8 mouse cellular contexts compared by ENCODE assay signal in the genomic region with DNA sequence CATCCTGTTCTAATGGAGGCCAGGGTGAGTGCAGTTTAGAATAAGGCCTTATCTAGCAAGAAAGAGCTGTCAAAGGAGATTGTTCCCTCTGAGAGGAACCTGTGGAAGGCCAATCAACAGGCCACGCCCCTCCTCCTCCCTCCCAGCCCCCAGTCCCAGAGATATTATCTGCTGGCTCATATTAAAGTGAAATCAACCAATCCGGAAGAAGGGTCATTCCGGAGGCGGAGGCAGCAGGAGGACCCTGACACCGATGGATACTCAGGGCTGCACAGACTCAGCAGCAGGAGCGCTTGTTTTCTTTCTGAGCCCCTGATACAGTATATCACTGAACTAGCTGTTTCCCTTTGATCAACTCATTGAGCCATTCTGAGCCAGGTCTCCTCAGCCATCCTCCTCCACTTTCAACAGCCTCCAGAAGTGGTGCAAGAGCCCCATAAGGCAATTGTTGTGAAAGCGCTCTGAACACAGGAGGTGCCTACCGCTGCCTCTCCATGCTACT. TPM values are rescaled to one million over a fixed set of nuclear protein-coding genes. Genes with fewer than 3 reads are reported as not detected.
DNase-seq lines count a peak whose midpoint lies in the region; ATAC-seq and TF ChIP-seq lines count a peak whose summit lies in the region.

No protein-coding gene starts in this region.

- 16% methylated on average over 8 of the region's 8 CpGs for WGBS in hindbrain, postnatal 0 days
- WGBS in neural tube, embryonic 13.5 days = 10% methylated on average over 8 of the region's 8 CpGs

- peak overlapping the region; percentile 22; the same call in 1 of the 2 replicates for H3K27ac ChIP-seq in left cerebral cortex, adult 2 months
- no peak overlapping the region for H3K27ac ChIP-seq in hindbrain, postnatal 0 days
- no peak overlapping the region for H3K27ac ChIP-seq in neural tube, embryonic 13.5 days (replicated peaks)

- H3K9me3 ChIP-seq in hindbrain, postnatal 0 days (ENCODE audit: low read length) = no peaks in the 10 kb centered on the region
- H3K9me3 ChIP-seq in neural tube, embryonic 13.5 days = no peaks in the 10 kb centered on the region

- peak overlapping the region; percentile 21; the same call in 1 of the 2 replicates for H3K9ac ChIP-seq in hindbrain, postnatal 0 days (replicated peaks; ENCODE audit: low read length)
- H3K9ac ChIP-seq in neural tube, embryonic 13.5 days = peak overlapping the region; percentile 91

- no peak for TF ChIP-seq CTCF in left cerebral cortex, adult 2 months (IDR thresholded peaks at IDR 0.05)
- TF ChIP-seq CTCF in hindbrain, postnatal 0 days (IDR thresholded peaks at IDR 0.05; ENCODE audit: low read depth) = no peak

- H3K36me3 ChIP-seq in hindbrain, postnatal 0 days (ENCODE audit: insufficient read depth, low read length) = no peaks in the 10 kb centered on the region
- H3K36me3 ChIP-seq in neural tube, embryonic 13.5 days = no peaks in the 10 kb centered on the region

- peak overlapping the region; percentile 80 for H3K4me3 ChIP-seq in left cerebral cortex, adult 2 months
- H3K4me3 ChIP-seq in hindbrain, postnatal 0 days (ENCODE audit: low read length) = peak overlapping the region; percentile 81
- peak overlapping the region; percentile 96 for H3K4me3 ChIP-seq in neural tube, embryonic 13.5 days

- H3K27me3 ChIP-seq in hindbrain, postnatal 0 days (ENCODE audit: insufficient read depth, low read length) = no peaks in the 10 kb centered on the region
- no peaks in the 10 kb centered on the region for H3K27me3 ChIP-seq in neural tube, embryonic 13.5 days

- H3K4me2 ChIP-seq in hindbrain, postnatal 0 days (ENCODE audit: low read depth, low read length) = peak overlapping the region; percentile 84
- peak overlapping the region; percentile 72 for H3K4me2 ChIP-seq in neural tube, embryonic 13.5 days

- intact Hi-C loops in left cerebral cortex, adult 2 months (cut with DNase I) = loop anchor here (5.0 to 10.0 kb wide), 3 partner anchors 43 to 270 kb away; partner anchors contain the start of gene Gm21905
- intact Hi-C loops in left cerebral cortex, postnatal 10 days (cut with DNase I) = loop anchor here (5.0 to 10.0 kb wide), 5 partner anchors 43 to 270 kb away; no protein-coding TSS in a partner anchor

- ATAC-seq in hindbrain, postnatal 0 days = no peak
- ATAC-seq in neural tube, embryonic 13.5 days (ENCODE audit: low read depth) = no peak

- H3K4me1 ChIP-seq in hindbrain, postnatal 0 days (ENCODE audit: insufficient read depth, low read length) = peaks cover 18% of the 10 kb centered on the region
- peaks cover 69% of the 10 kb centered on the region for H3K4me1 ChIP-seq in neural tube, embryonic 13.5 days (replicated peaks)

- DNase-seq in left cerebral cortex, adult 2 months (ENCODE audit: extremely low spot score in 1 of 2, low spot score in 2 of 2) = no peak
- no peak for DNase-seq in left cerebral cortex, postnatal 10 days (ENCODE audit: extremely low spot score in 1 of 2, low spot score in 2 of 2)
- DNase-seq in embryo, embryonic 11 days = peak; percentile 65
- DNase-seq in hindbrain, postnatal 0 days (ENCODE audit: low spot score) = peak; percentile 53
- DNase-seq in lung, adult 18-20 months = peak; percentile 58 to 72
- DNase-seq in frontal cortex, postnatal 25 days (ENCODE audit: low spot score in 2 of 2) = no peak
- no peak for DNase-seq in layer of hippocampus, postnatal 14 days (ENCODE audit: low spot score in 2 of 2)

RNA-seq across cellular contexts. Expression of gene Atp8a1, which starts 2.0 kb away (rescaled TPM):
- 100 to 1,000 TPM; 171 to 190 TPM for total RNA-seq in left cerebral cortex, adult 2 months (2021)
- total RNA-seq in left cerebral cortex, postnatal 10 days (2021) = 100 to 1,000 TPM; 145 to 152 TPM
- 78.2 and 125 TPM in 2 replicates for total RNA-seq in hindbrain, postnatal 0 days (2014; rRNA removed)
- polyA plus RNA-seq in hindbrain, postnatal 0 days (2015; fragmentation: Nextera tagmentation; extraction: Ambion mirVana) = 37.8 and 41.1 TPM in 2 replicates
- 44.6 and 45.1 TPM in 2 replicates for polyA plus RNA-seq in neural tube, embryonic 13.5 days (2015; fragmentation: Nextera tagmentation; extraction: Ambion mirVana)
- total RNA-seq in layer of hippocampus, postnatal 14 days (2021) = 100 to 1,000 TPM; 141 to 150 TPM

Comparison
In these comparisons a context has a peak if more than half of its experiments do, and no peak if none do; other contexts are left out.
1. DNase-seq: peak in embryo, embryonic 11 days (single experiment), hindbrain, postnatal 0 days (single experiment) and lung, adult 18-20 months (2 of 2); none in left cerebral cortex, adult 2 months (0 of 2), left cerebral cortex, postnatal 10 days (0 of 2), frontal cortex, postnatal 25 days (0 of 2) and layer of hippocampus, postnatal 14 days (0 of 2).
2. Peak in every context shown above with its lines, with median percentiles within 50 percentile points of each other: H3K4me3 ChIP-seq.